Mouse (Mus musculus) bone marrow macrophage, adult 2 months (primary cell): ENCODE measurements at regions not wholly inside any gene's neighbourhood (a gene's known extent, or its start where the extent isn't known, plus 50 kb on each side); places are given as distances from the start of the nearest gene placed in this dataset.

ENCODE experiments used
- CTCF ChIP-seq: IDR thresholded peaks from 2 replicates; pipeline ENCODE4 v1.5.1; 2012; ENCODE audit warnings: low read depth, mild to moderate bottlenecking, low read length, moderate library complexity
- POLR2A ChIP-seq: IDR thresholded peaks from 2 replicates; pipeline ENCODE4 v1.6.1; 2012; ENCODE audit warnings: mild to moderate bottlenecking, low read depth, low read length, borderline replicate concordance

GRCm38 (mm10) chr12:77638266-77638665, 400.3 kb downstream of the Fut8 start:
- TF ChIP-seq POLR2A (no peak), CTCF (no peak)
